Mouse (Mus musculus) limb, embryonic 10.5 days (tissue): ENCODE data around the gene Ets1. TPM values are rescaled to one million over a fixed set of nuclear protein-coding genes. Genes with fewer than 3 reads are reported as not detected.

ENCODE experiments used
- DNase-seq: peaks from one replicate; pipeline ENCODE4 v3.0.0-alpha.2; 2017; ENCODE audit warnings: low spot score
- H3K27ac ChIP-seq: fragments of 300-500 bp; sonication (generic); 2 replicates; pipeline ENCODE4 v1.5.1; 2016; ENCODE audit warnings: mild to moderate bottlenecking
- H3K27me3 ChIP-seq: fragments of 300-500 bp; sonication (generic); 2 replicates; pipeline ENCODE4 v1.6.1; 2016; ENCODE audit warnings: low read depth, mild to moderate bottlenecking; ENCODE audit not compliant: poor library complexity, severe bottlenecking
- H3K36me3 ChIP-seq: fragments of 300-500 bp; sonication (generic); 2 replicates; pipeline ENCODE4 v1.6.1; 2016; ENCODE audit warnings: mild to moderate bottlenecking, moderate library complexity
- H3K4me1 ChIP-seq: fragments of 300-500 bp; sonication (generic); 2 replicates; pipeline ENCODE4 v1.6.1; 2016
- H3K4me3 ChIP-seq: fragments of 300-500 bp; sonication (generic); 2 replicates; pipeline ENCODE4 v1.5.1; 2016; ENCODE audit warnings: mild to moderate bottlenecking, moderate library complexity
- H3K9me3 ChIP-seq: fragments of 300-500 bp; sonication (generic); replicated peaks from 2 replicates; pipeline ENCODE4 v1.6.1; 2016; ENCODE audit warnings: mild to moderate bottlenecking
- WGBS: fragments of 180-500 bp; shearing (Covaris S2); methylation state at CpG from one replicate; pipeline ENCODE4 v1.1.7; 2016; 5-methylcytosine and 5-hydroxymethylcytosine counted together
- polyA plus RNA-seq: library from polyadenylated mRNA; unstranded; fragments of >200 nt; fragmentation: Nextera tagmentation; extraction: Ambion mirVana; gene quantifications from 2 replicates; pipeline ENCODE4 v1.2.1, GENCODE M21; 2016

Gene Ets1
- polyA plus RNA-seq, 1 experiment from 2014 or later = 50.3 TPM

GRCm38 (mm10) chr9:32705827-32706478 lies 69.9 kb downstream of the Ets1 start:
- WGBS = 80% methylated on average over 9 of the region's 9 CpGs
- no peaks in the 10 kb centered on the region for H3K9me3 ChIP-seq
- no peak overlapping the region for H3K4me3 ChIP-seq
- no peaks in the 10 kb centered on the region for H3K27me3 ChIP-seq
- 0 out of 2 replicates have a peak overlapping the region, but pooled peaks have one; percentile 11 for H3K27ac ChIP-seq
- DNase-seq = no peak
- peaks cover 75% of the 10 kb centered on the region for H3K4me1 ChIP-seq
- H3K36me3 ChIP-seq = peaks cover 11% of the 10 kb centered on the region

- H3K4me3 ChIP-seq = no peak overlapping the region
- WGBS = 88% methylated on average over 3 of the region's 3 CpGs
- H3K27ac ChIP-seq = no peak overlapping the region
- H3K4me1 ChIP-seq = peaks cover 75% of the 10 kb centered on the region
- no peaks in the 10 kb centered on the region for H3K9me3 ChIP-seq
- no peaks in the 10 kb centered on the region for H3K27me3 ChIP-seq
- no peak for DNase-seq
- peaks cover 8% of the 10 kb centered on the region; the same call in 1 of the 2 replicates for H3K36me3 ChIP-seq
Observed at GRCm38 (mm10) chr9:32707436-32707835, 71.4 kb downstream of the Ets1 start.

GRCm38 (mm10) chr9:32708491-32708890 lies 72.5 kb downstream of the Ets1 start:
- H3K4me1 ChIP-seq = peaks cover 76% of the 10 kb centered on the region
- no peak for DNase-seq
- H3K27me3 ChIP-seq = no peaks in the 10 kb centered on the region
- no peak overlapping the region for H3K27ac ChIP-seq
- 85% methylated on average over 6 of the region's 6 CpGs for WGBS
- peaks cover 8% of the 10 kb centered on the region; the same call in 1 of the 2 replicates for H3K36me3 ChIP-seq
- H3K4me3 ChIP-seq = no peak overlapping the region
- no peaks in the 10 kb centered on the region for H3K9me3 ChIP-seq

GRCm38 (mm10) chr9:32709359-32709758 lies 73.3 kb downstream of the Ets1 start:
- peak overlapping the region; percentile 64 for H3K27ac ChIP-seq

GRCm38 (mm10) chr9:32709764-32710734 lies 74.0 kb downstream of the Ets1 start:
- Histone ChIP-seq H3K4me3 (no peak overlapping the region), H3K9me3 (no peaks in the 10 kb centered on the region), H3K4me1 (peaks cover 83% of the 10 kb centered on the region), H3K27ac (peak overlapping the region; percentile 64), H3K36me3 (peaks cover 8% of the 10 kb centered on the region; the same call in 1 of the 2 replicates), H3K27me3 (no peaks in the 10 kb centered on the region)
- 79% methylated on average over 17 of the region's 17 CpGs for WGBS
- DNase-seq = no peak

More at GRCm38 (mm10) chr9:32709359-32709758, 73.3 kb downstream of the Ets1 start:
- 7% methylated on average over 5 of the region's 5 CpGs for WGBS
- peaks cover 78% of the 10 kb centered on the region for H3K4me1 ChIP-seq
- no peaks in the 10 kb centered on the region for H3K9me3 ChIP-seq
- peaks cover 8% of the 10 kb centered on the region; the same call in 1 of the 2 replicates for H3K36me3 ChIP-seq
- no peak for DNase-seq
- peak overlapping the region; percentile 27 for H3K4me3 ChIP-seq
- no peaks in the 10 kb centered on the region for H3K27me3 ChIP-seq

GRCm38 (mm10) chr9:32710987-32711652 lies 75.1 kb downstream of the Ets1 start:
- H3K4me1 ChIP-seq = peaks cover 87% of the 10 kb centered on the region
- H3K9me3 ChIP-seq = no peaks in the 10 kb centered on the region
- H3K36me3 ChIP-seq = no peaks in the 10 kb centered on the region
- no peaks in the 10 kb centered on the region for H3K27me3 ChIP-seq
- DNase-seq = no peak
- WGBS = 50% methylated on average over 12 of the region's 12 CpGs
- no peak overlapping the region for H3K4me3 ChIP-seq
- peak overlapping the region; percentile 53; the same call in 1 of the 2 replicates for H3K27ac ChIP-seq

- 60% methylated on average over 4 of the region's 4 CpGs for WGBS
- H3K4me1 ChIP-seq = peaks cover 88% of the 10 kb centered on the region
- no peaks in the 10 kb centered on the region for H3K36me3 ChIP-seq
- no peaks in the 10 kb centered on the region for H3K9me3 ChIP-seq
- H3K27ac ChIP-seq = peak overlapping the region; percentile 53; the same call in 1 of the 2 replicates
- no peaks in the 10 kb centered on the region for H3K27me3 ChIP-seq
- no peak overlapping the region for H3K4me3 ChIP-seq
- no peak for DNase-seq
Observed at GRCm38 (mm10) chr9:32711768-32712167, 75.7 kb downstream of the Ets1 start.

- H3K4me3 ChIP-seq = no peak overlapping the region
- H3K27me3 ChIP-seq = no peaks in the 10 kb centered on the region
- H3K9me3 ChIP-seq = no peaks in the 10 kb centered on the region
- no peak for DNase-seq
- no peaks in the 10 kb centered on the region for H3K36me3 ChIP-seq
- WGBS = 76% methylated on average over 7 of the region's 7 CpGs
- H3K4me1 ChIP-seq = peaks cover 95% of the 10 kb centered on the region
- H3K27ac ChIP-seq = peak overlapping the region; percentile 63
Observed at GRCm38 (mm10) chr9:32712383-32712910, 76.4 kb downstream of the Ets1 start.

GRCm38 (mm10) chr9:32713106-32713505 lies 77.1 kb downstream of the Ets1 start:
- WGBS = 100% methylated on average over 1 of the region's 1 CpGs
- H3K4me1 ChIP-seq = peaks cover 97% of the 10 kb centered on the region
- H3K27ac ChIP-seq = peak overlapping the region; percentile 63
- no peak for DNase-seq
- no peaks in the 10 kb centered on the region for H3K9me3 ChIP-seq
- no peak overlapping the region for H3K4me3 ChIP-seq
- H3K27me3 ChIP-seq = no peaks in the 10 kb centered on the region
- no peaks in the 10 kb centered on the region for H3K36me3 ChIP-seq

- Histone ChIP-seq H3K9me3 (no peaks in the 10 kb centered on the region), H3K27me3 (no peaks in the 10 kb centered on the region), H3K36me3 (no peaks in the 10 kb centered on the region), H3K4me3 (no peak overlapping the region), H3K4me1 (peaks cover 97% of the 10 kb centered on the region), H3K27ac (peak overlapping the region; percentile 63; the same call in 1 of the 2 replicates)
- no peak for DNase-seq
- 49% methylated on average over 4 of the region's 4 CpGs for WGBS
Observed at GRCm38 (mm10) chr9:32713790-32714189, 77.8 kb downstream of the Ets1 start.

- H3K9me3 ChIP-seq = no peaks in the 10 kb centered on the region
- no peak for DNase-seq
- peaks cover 97% of the 10 kb centered on the region for H3K4me1 ChIP-seq
- H3K27me3 ChIP-seq = no peaks in the 10 kb centered on the region
- H3K4me3 ChIP-seq = no peak overlapping the region
- H3K36me3 ChIP-seq = no peaks in the 10 kb centered on the region
- 77% methylated on average over 7 of the region's 7 CpGs for WGBS
- H3K27ac ChIP-seq = peak overlapping the region; percentile 58; the same call in 1 of the 2 replicates
Observed at GRCm38 (mm10) chr9:32714487-32714886, 78.5 kb downstream of the Ets1 start.

GRCm38 (mm10) chr9:32715806-32716466 lies 79.9 kb downstream of the Ets1 start:
- no peak for DNase-seq
- Histone ChIP-seq H3K4me3 (no peak overlapping the region), H3K27me3 (no peaks in the 10 kb centered on the region), H3K36me3 (no peaks in the 10 kb centered on the region), H3K27ac (peak overlapping the region; percentile 47), H3K9me3 (no peaks in the 10 kb centered on the region), H3K4me1 (peaks cover 97% of the 10 kb centered on the region)
- WGBS = 69% methylated on average over 9 of the region's 9 CpGs
